In the genomic region with DNA sequence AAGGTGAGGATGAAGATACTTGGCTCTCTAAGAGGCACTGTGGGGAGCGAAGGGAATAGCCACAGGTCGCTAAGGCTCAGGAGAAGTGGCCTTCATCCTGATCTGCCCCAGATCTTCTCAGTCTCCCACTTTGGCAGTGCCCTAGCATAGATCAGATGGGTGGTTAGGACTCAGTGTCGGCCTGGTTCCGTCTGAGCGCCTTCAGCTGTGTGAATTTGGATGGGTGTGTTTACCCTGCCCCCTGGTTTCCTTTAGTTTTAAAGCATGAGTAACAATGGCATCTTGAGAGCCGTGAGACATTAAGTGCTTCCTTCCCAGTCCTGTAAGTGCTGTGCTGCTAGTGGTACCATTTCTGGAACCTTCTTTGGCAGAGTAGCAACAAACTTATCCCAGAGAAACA, we compare ENCODE assay signal across 20 mouse cellular contexts. TPM values are rescaled to one million over a fixed set of nuclear protein-coding genes. Genes with fewer than 3 reads are reported as not detected.
DNase-seq lines count a peak whose midpoint lies in the region; ATAC-seq and TF ChIP-seq lines count a peak whose summit lies in the region.
"Had no signal": no experiment of that assay in that cellular context is flagged by ENCODE, and none has a peak within 500 bp of the region (broad histone marks: within the 10 kb centered on the region; RNA-seq: fewer than 3 reads in every experiment).

No protein-coding gene starts in this region.

- H3K79me2 ChIP-seq in heart, adult 2 months (replicated peaks; ENCODE audit: control insufficient read depth, insufficient read depth, low read length) = no peaks in the 10 kb centered on the region

- no peak overlapping the region for H3K9ac ChIP-seq in heart, adult 2 months (ENCODE audit: low read depth, low read length)
- no peak overlapping the region for H3K9ac ChIP-seq in heart, embryonic 11.5 days (ENCODE audit: low read depth, low read length)
- H3K9ac ChIP-seq in lung, postnatal 0 days (replicated peaks; ENCODE audit: low read depth) = no peak overlapping the region
- H3K9ac ChIP-seq in liver, embryonic 14.5 days (replicated peaks) = peak overlapping the region; percentile 41; the same call in 1 of the 2 replicates
- H3K9ac ChIP-seq: heart, embryonic 12.5 days; hindbrain, embryonic 13.5 days; midbrain, embryonic 15.5 days had no signal

- TF ChIP-seq CTCF in heart, adult 2 months (IDR thresholded peaks at IDR 0.05) = no peak
- TF ChIP-seq CTCF in lung, postnatal 0 days (IDR thresholded peaks at IDR 0.05) = peak; percentile 26; the same call in 1 of the 2 replicates
- TF ChIP-seq CTCF in lung, adult 2 months (IDR thresholded peaks at IDR 0.05; ENCODE audit: insufficient read depth, low read length) = no peak
- TF ChIP-seq CTCF in liver, embryonic 14.5 days (IDR thresholded peaks at IDR 0.05; ENCODE audit: low read depth) = no peak

- no peak for ATAC-seq in heart, embryonic 11.5 days (replicated peaks; ENCODE audit: insufficient number of reproducible peaks, low FRiP score, low TSS enrichment)
- ATAC-seq in lung, postnatal 0 days = no peak
- no peak for ATAC-seq in liver, embryonic 14.5 days (ENCODE audit: insufficient read depth)
- no peak for ATAC-seq in erythroid progenitor cell, adult 5-6 weeks (replicated peaks; ENCODE audit: low FRiP score, poor library complexity, severe bottlenecking)
- ATAC-seq: forebrain, embryonic 14.5 days; inflammation-experienced regulatory T-cells, adult 6 months; midbrain, embryonic 15.5 days had no signal

- intact Hi-C loops in heart, adult 2 months (cut with DNase I) = no loop called here

- H3K4me2 ChIP-seq in heart, embryonic 11.5 days = no peak overlapping the region
- H3K4me2 ChIP-seq in lung, postnatal 0 days (replicated peaks; ENCODE audit: low read depth, low read length) = no peak overlapping the region
- H3K4me2 ChIP-seq in liver, embryonic 14.5 days (ENCODE audit: low read depth) = peak overlapping the region; percentile 99
- H3K4me2 ChIP-seq: heart, embryonic 12.5 days; hindbrain, embryonic 13.5 days; midbrain, embryonic 15.5 days had no signal

- H3K4me1 ChIP-seq in heart, adult 2 months (ENCODE audit: control insufficient read depth, insufficient read depth, low read length) = peaks cover 28% of the 10 kb centered on the region
- peaks cover 27% of the 10 kb centered on the region for H3K4me1 ChIP-seq in heart, embryonic 11.5 days (ENCODE audit: control insufficient read depth, insufficient read depth, low read length)
- H3K4me1 ChIP-seq in lung, postnatal 0 days (ENCODE audit: insufficient read depth, low read depth, low read length) = peaks cover 26% of the 10 kb centered on the region
- H3K4me1 ChIP-seq in lung, adult 2 months (ENCODE audit: control insufficient read depth, insufficient read depth, low read length) = peaks cover 31% of the 10 kb centered on the region
- peaks cover 48 to 55% of the 10 kb centered on the region in 2 experiments for H3K4me1 ChIP-seq in liver, embryonic 14.5 days (replicated peaks; ENCODE audit: control insufficient read depth in 2 of 2, insufficient read depth in 2 of 2, low read length in 1 of 2)

- TF ChIP-seq EP300 in heart, adult 2 months (IDR thresholded peaks at IDR 0.05; ENCODE audit: insufficient read depth, low read depth, low read length) = no peak
- no peak for TF ChIP-seq EP300 in lung, postnatal 0 days (IDR thresholded peaks at IDR 0.05)
- TF ChIP-seq EP300 in liver, embryonic 14.5 days (IDR thresholded peaks at IDR 0.05; ENCODE audit: low read depth) = no peak

- no peak overlapping the region for H3K4me3 ChIP-seq in heart, adult 2 months
- H3K4me3 ChIP-seq in heart, embryonic 11.5 days (ENCODE audit: low read depth, low read length) = no peak overlapping the region
- H3K4me3 ChIP-seq in lung, postnatal 0 days (ENCODE audit: low read depth, low read length) = no peak overlapping the region
- no peak overlapping the region for H3K4me3 ChIP-seq in lung, adult 2 months (replicated peaks; ENCODE audit: extremely low read depth, low read depth, low read length)
- H3K4me3 ChIP-seq in liver, embryonic 14.5 days (ENCODE audit: insufficient read depth in 1 of 2, low read depth in 2 of 2, low read length in 2 of 2) = peak overlapping the region in 1 of 2 experiments; percentile 1; a peak in 1 of 4 replicates
- H3K4me3 ChIP-seq: embryonic facial prominence, embryonic 10.5 days; heart, embryonic 12.5 days; hindbrain, embryonic 13.5 days; midbrain, embryonic 15.5 days; myocyte had no signal

- 66% methylated on average over 6 of the region's 6 CpGs for WGBS in heart, adult 2 months
- WGBS in heart, embryonic 11.5 days (ENCODE audit: insufficient replicate concordance) = 75% methylated on average over 6 of the region's 6 CpGs
- 44% methylated on average over 6 of the region's 6 CpGs for WGBS in lung, postnatal 0 days
- 47% methylated on average over 6 of the region's 6 CpGs for WGBS in lung, adult 2 months
- WGBS in liver, embryonic 14.5 days (ENCODE audit: insufficient replicate concordance) = 39% methylated on average over 6 of the region's 6 CpGs

- H3K27ac ChIP-seq in heart, adult 2 months = peak overlapping the region; percentile 93
- H3K27ac ChIP-seq in heart, embryonic 11.5 days (ENCODE audit: low read depth, low read length) = no peak overlapping the region
- no peak overlapping the region for H3K27ac ChIP-seq in lung, postnatal 0 days (ENCODE audit: low read length)
- H3K27ac ChIP-seq in liver, embryonic 14.5 days = peak overlapping the region; percentile 24
- H3K27ac ChIP-seq: embryonic facial prominence, embryonic 10.5 days; hindbrain, embryonic 13.5 days; midbrain, embryonic 15.5 days had no signal

- no peak for TF ChIP-seq POLR2A in heart, adult 2 months (IDR thresholded peaks at IDR 0.05; ENCODE audit: insufficient read depth, low read depth, low read length)
- TF ChIP-seq POLR2A in lung, adult 2 months (IDR thresholded peaks at IDR 0.05; ENCODE audit: borderline replicate concordance, extremely low read depth, low read depth, low read length) = no peak

- no peak for DNase-seq in heart, adult 2 months
- DNase-seq in lung, postnatal 0 days (ENCODE audit: low spot score) = peak; percentile 49
- no peak for DNase-seq in lung, adult 2 months
- DNase-seq in liver, embryonic 14.5 days (ENCODE audit: low read depth in 3 of 3, low spot score in 3 of 3) = no peak
- DNase-seq in splenic B cell, adult 2 months (ENCODE audit: low read depth, low spot score) = peak; percentile 51
- no peak for DNase-seq in thymus, postnatal 4 days
- DNase-seq: adrenal gland, adult 8-10 months; cerebellum, adult 9-10 months; heart, postnatal 14 days; lung, postnatal 10 days; right cerebral cortex, postnatal 14 days had no signal

- no peaks in the 10 kb centered on the region for H3K27me3 ChIP-seq in heart, adult 2 months (ENCODE audit: control insufficient read depth, insufficient read depth, low read length)
- H3K27me3 ChIP-seq in heart, embryonic 11.5 days (ENCODE audit: control insufficient read depth, insufficient read depth, low read length) = no peaks in the 10 kb centered on the region
- no peaks in the 10 kb centered on the region for H3K27me3 ChIP-seq in lung, postnatal 0 days (replicated peaks; ENCODE audit: insufficient read depth, low read length)
- H3K27me3 ChIP-seq in liver, embryonic 14.5 days (ENCODE audit: control insufficient read depth, insufficient read depth, low read length) = no peaks in the 10 kb centered on the region
- no peaks in the 10 kb centered on the region for H3K27me3 ChIP-seq in splenic B cell, adult 2 months (ENCODE audit: control insufficient read depth, insufficient read depth, low read length, poor library complexity, severe bottlenecking)
- H3K27me3 ChIP-seq: heart, embryonic 12.5 days; hindbrain, embryonic 13.5 days; midbrain, embryonic 15.5 days had no signal

- H3K36me3 ChIP-seq in heart, adult 2 months (ENCODE audit: control insufficient read depth, insufficient read depth, low read length) = no peaks in the 10 kb centered on the region
- H3K36me3 ChIP-seq in heart, embryonic 11.5 days (ENCODE audit: control insufficient read depth, insufficient read depth, low read length) = no peaks in the 10 kb centered on the region
- no peaks in the 10 kb centered on the region for H3K36me3 ChIP-seq in lung, postnatal 0 days (ENCODE audit: insufficient read depth, low read length)
- H3K36me3 ChIP-seq in liver, embryonic 14.5 days (replicated peaks; ENCODE audit: control insufficient read depth, insufficient read depth, low read depth) = peaks cover 14% of the 10 kb centered on the region
- H3K36me3 ChIP-seq in splenic B cell, adult 2 months (ENCODE audit: control insufficient read depth, insufficient read depth, low read length, poor library complexity, severe bottlenecking) = no peaks in the 10 kb centered on the region
- H3K36me3 ChIP-seq: embryonic facial prominence, embryonic 10.5 days; heart, embryonic 12.5 days; hindbrain, embryonic 13.5 days; midbrain, embryonic 15.5 days had no signal

- no peaks in the 10 kb centered on the region for H3K9me3 ChIP-seq in heart, embryonic 11.5 days (replicated peaks; ENCODE audit: control insufficient read depth, low read length)
- H3K9me3 ChIP-seq in lung, postnatal 0 days (ENCODE audit: low read length) = no peaks in the 10 kb centered on the region
- no peaks in the 10 kb centered on the region for H3K9me3 ChIP-seq in liver, embryonic 14.5 days (ENCODE audit: control insufficient read depth, low read length)
- H3K9me3 ChIP-seq: embryonic facial prominence, embryonic 10.5 days; heart, embryonic 12.5 days; hindbrain, embryonic 13.5 days; midbrain, embryonic 15.5 days had no signal

RNA-seq across cellular contexts. Expression of a gene that starts 14.1 kb away (rescaled TPM):
- 10 to 100 TPM; 52.1 to 67.8 TPM for total RNA-seq in heart, adult 2 months (2021)
- 96.1 and 107 TPM in 2 replicates for polyA plus RNA-seq in heart, adult 2 months (2012; rRNA removed)
- polyA plus RNA-seq in heart, embryonic 11.5 days (2014; fragmentation: Nextera tagmentation; extraction: Ambion mirVana) = 6.4 and 7.5 TPM in 2 replicates
- polyA plus RNA-seq in lung, postnatal 0 days (2015; fragmentation: Nextera tagmentation; extraction: Ambion mirVana) = 33.9 and 39.0 TPM in 2 replicates
- polyA plus RNA-seq in lung, adult 2 months (2012; rRNA removed) = 192 and 233 TPM in 2 replicates
- polyA plus RNA-seq in liver, embryonic 14.5 days (2012; rRNA removed) = 46.8 and 55.8 TPM in 2 replicates
- polyA plus RNA-seq in liver, embryonic 14.5 days (2014; fragmentation: Nextera tagmentation; extraction: Ambion mirVana) = 41.1 and 59.5 TPM in 2 replicates
- 29.3 and 55.9 TPM in 2 replicates for total RNA-seq in erythroid progenitor cell, adult 5-6 weeks (2015; ENCODE audit: low replicate concordance)
- total RNA-seq in erythroid progenitor cell, adult 5-6 weeks (2017; ENCODE audit: low replicate concordance) = 12.4 and 14.4 TPM in 2 replicates

RNA-seq across cellular contexts. Expression of a gene that starts 28.9 kb away (rescaled TPM):
- 1 to 10 TPM; 1.3 to 2.5 TPM for total RNA-seq in heart, adult 2 months (2021)
- 4.3 and 4.9 TPM in 2 replicates for polyA plus RNA-seq in heart, adult 2 months (2012; rRNA removed)
- 2.0 and 4.5 TPM in 2 replicates for polyA plus RNA-seq in heart, embryonic 11.5 days (2014; fragmentation: Nextera tagmentation; extraction: Ambion mirVana)
- 4.8 and 5.3 TPM in 2 replicates for polyA plus RNA-seq in lung, postnatal 0 days (2015; fragmentation: Nextera tagmentation; extraction: Ambion mirVana)
- polyA plus RNA-seq in lung, adult 2 months (2012; rRNA removed) = 15.4 and 18.9 TPM in 2 replicates
- polyA plus RNA-seq in liver, embryonic 14.5 days (2012; rRNA removed) = 8.3 and 9.6 TPM in 2 replicates
- polyA plus RNA-seq in liver, embryonic 14.5 days (2014; fragmentation: Nextera tagmentation; extraction: Ambion mirVana) = 4.9 and 5.8 TPM in 2 replicates
- total RNA-seq in erythroid progenitor cell, adult 5-6 weeks (2015; ENCODE audit: low replicate concordance) = 10.1 and 12.2 TPM in 2 replicates
- 3.5 and 10.3 TPM in 2 replicates for total RNA-seq in erythroid progenitor cell, adult 5-6 weeks (2017; ENCODE audit: low replicate concordance)

Comparison
In these comparisons a context has a peak if more than half of its experiments do, and no peak if none do; other contexts are left out.
1. DNase-seq: peak in lung, postnatal 0 days (single experiment) and splenic B cell, adult 2 months (single experiment); none in heart, adult 2 months (0 of 2), lung, adult 2 months (single experiment), liver, embryonic 14.5 days (0 of 3) and thymus, postnatal 4 days (single experiment).
2. H3K27ac ChIP-seq: peak in heart, adult 2 months (single experiment) and liver, embryonic 14.5 days (single experiment); none in heart, embryonic 11.5 days (single experiment) and lung, postnatal 0 days (single experiment).